Mouse (Mus musculus): ENCODE data around the gene Nckap5. TPM values are rescaled to one million over a fixed set of nuclear protein-coding genes. Genes with fewer than 3 reads are reported as not detected.

The Nckap5 gene
- total RNA-seq, 2 experiments from 2014 or later: 17.7 to 22.7 TPM

GRCm38 (mm10) chr1:125912601-125913600 lies 917.7 kb downstream of the Nckap5 start, which contains the start of gene Lypd1:
Gene Lypd1, minus strand, starts transcription at chr1:125913101.
- DNase-seq (ENCODE audit: low spot score in 2 of 2): peak in 1 of 2 experiments; percentile 16

- peak; percentile 45 to 62 for DNase-seq (ENCODE audit: low spot score in 2 of 2)
Observed at GRCm38 (mm10) chr1:125911901-125912445, 918.6 kb downstream of the Nckap5 start.

GRCm38 (mm10) chr1:125911337-125911900 lies 919.2 kb downstream of the Nckap5 start:
- DNase-seq (ENCODE audit: low spot score in 2 of 2): peak; percentile 65 to 67

GRCm38 (mm10) chr1:125910871-125911265 lies 919.7 kb downstream of the Nckap5 start:
- DNase-seq (ENCODE audit: low spot score in 2 of 2): peak in 1 of 2 experiments; percentile 17

GRCm38 (mm10) chr1:125910211-125910870 lies 920.3 kb downstream of the Nckap5 start:
- peak; percentile 48 to 65 for DNase-seq (ENCODE audit: low spot score in 2 of 2)

- no peak for DNase-seq (ENCODE audit: low spot score in 2 of 2)
Observed at GRCm38 (mm10) chr1:125893158-125893557, 937.4 kb downstream of the Nckap5 start.

- DNase-seq (ENCODE audit: low spot score in 2 of 2): no peak
Observed at GRCm38 (mm10) chr1:125870056-125870455, 960.5 kb downstream of the Nckap5 start.

Data from layer of hippocampus, postnatal 10 days (tissue).